Comparison of ENCODE assay signal across 9 mouse cellular contexts in genomic region chr1:36512966-36513280, GRCm38 (mm10). TPM values are rescaled to one million over a fixed set of nuclear protein-coding genes. Genes with fewer than 3 reads are reported as not detected.
DNase-seq lines count a peak whose midpoint lies in the region; ATAC-seq and TF ChIP-seq lines count a peak whose summit lies in the region.
"Had no signal": no experiment of that assay in that cellular context is flagged by ENCODE, and none has a peak within 500 bp of the region (broad histone marks: within the 10 kb centered on the region; RNA-seq: fewer than 3 reads in every experiment).

No protein-coding gene starts in this region.

- no peak for ATAC-seq in megakaryocyte, adult 5-6 weeks (ENCODE audit: poor library complexity, severe bottlenecking)
- no peak for ATAC-seq in limb, embryonic 12.5 days (ENCODE audit: insufficient number of reproducible peaks, insufficient read depth, low FRiP score, low TSS enrichment, low read depth)

- H3K9ac ChIP-seq in limb, embryonic 12.5 days (replicated peaks), result peak overlapping the region; percentile 84

- H3K4me1 ChIP-seq in cerebellum, adult 2 months (ENCODE audit: control insufficient read depth, insufficient read depth, low read length), result peaks cover 28% of the 10 kb centered on the region
- H3K4me1 ChIP-seq in megakaryocyte, embryonic 14.5 days, result peaks cover 27% of the 10 kb centered on the region
- peaks cover 21% of the 10 kb centered on the region for H3K4me1 ChIP-seq in limb, embryonic 12.5 days (replicated peaks)
- peaks cover 4% of the 10 kb centered on the region for H3K4me1 ChIP-seq in small intestine, adult 2 months (ENCODE audit: control insufficient read depth, insufficient read depth, insufficient read length, low read length)

- peak overlapping the region; percentile 34; the same call in 1 of the 2 replicates for H3K27ac ChIP-seq in cerebellum, adult 2 months (ENCODE audit: insufficient read depth, low read length)
- peak overlapping the region; percentile 100 for H3K27ac ChIP-seq in limb, embryonic 12.5 days
- no peak overlapping the region for H3K27ac ChIP-seq in small intestine, adult 2 months (ENCODE audit: insufficient read depth, low read depth, low read length)

- TF ChIP-seq POLR2A in cerebellum, adult 2 months (IDR thresholded peaks at IDR 0.05; ENCODE audit: borderline replicate concordance, insufficient read depth, low read length), result no peak
- TF ChIP-seq POLR2A in small intestine, adult 2 months (IDR thresholded peaks at IDR 0.05; ENCODE audit: low read depth, low read length), result no peak

- peaks cover 46% of the 10 kb centered on the region for H3K36me3 ChIP-seq in megakaryocyte, embryonic 14.5 days (replicated peaks; ENCODE audit: low read length)
- peaks cover 26% of the 10 kb centered on the region for H3K36me3 ChIP-seq in limb, embryonic 12.5 days
- H3K36me3 ChIP-seq in small intestine, adult 2 months (ENCODE audit: control insufficient read depth, insufficient read depth, low read length), result 0 out of 2 replicates have a peak, but pooled peaks cover 4% of the 10 kb centered on the region

- 2% methylated on average over 16 of the region's 16 CpGs for WGBS in cerebellum, adult 2 months
- WGBS in limb, embryonic 12.5 days, result under 1% methylated on average over 16 of the region's 16 CpGs
- WGBS in small intestine, adult 2 months, result 4% methylated on average over 16 of the region's 16 CpGs

- no peak for TF ChIP-seq CTCF in cerebellum, adult 2 months (IDR thresholded peaks at IDR 0.05; ENCODE audit: borderline replicate concordance, insufficient read depth, low read depth, low read length)
- TF ChIP-seq CTCF in small intestine, adult 2 months (IDR thresholded peaks at IDR 0.05; ENCODE audit: extremely low read depth, insufficient read length, insufficient replicate concordance, low read depth, low read length), result no peak

- no peaks in the 10 kb centered on the region for H3K9me3 ChIP-seq in megakaryocyte, embryonic 14.5 days
- H3K9me3 ChIP-seq in limb, embryonic 12.5 days, result no peaks in the 10 kb centered on the region

- no peak for DNase-seq in cerebellum, adult 2 months
- DNase-seq in cerebellum, postnatal 4 days (ENCODE audit: low spot score in 2 of 2), result no peak
- no peak for DNase-seq in adipocyte (ENCODE audit: low spot score)
- no peak for DNase-seq in left cerebral cortex, adult 9 months (ENCODE audit: low spot score in 2 of 2)

- H3K27me3 ChIP-seq in cerebellum, adult 2 months (ENCODE audit: control insufficient read depth, insufficient read depth, low read length), result no peaks in the 10 kb centered on the region
- H3K27me3 ChIP-seq in megakaryocyte, embryonic 14.5 days (replicated peaks), result no peaks in the 10 kb centered on the region
- H3K27me3 ChIP-seq in limb, embryonic 12.5 days, result no peaks in the 10 kb centered on the region
- H3K27me3 ChIP-seq in small intestine, adult 2 months (ENCODE audit: control insufficient read depth, insufficient read depth, low read length), result no peaks in the 10 kb centered on the region

- peak overlapping the region; percentile 59 for H3K4me3 ChIP-seq in cerebellum, adult 2 months (replicated peaks; ENCODE audit: insufficient read depth, low read depth, low read length)
- peak overlapping the region; percentile 99 for H3K4me3 ChIP-seq in megakaryocyte, embryonic 14.5 days (replicated peaks)
- H3K4me3 ChIP-seq in limb, embryonic 12.5 days (replicated peaks), result peak overlapping the region; percentile 96
- H3K4me3 ChIP-seq in small intestine, adult 2 months (ENCODE audit: low read depth, low read length), result peak overlapping the region; percentile 85

- peak overlapping the region; percentile 95 for H3K4me2 ChIP-seq in limb, embryonic 12.5 days

RNA-seq across cellular contexts. Expression of gene Cnnm3, which starts 1.3 kb away (rescaled TPM):
- 46.2 and 48.7 TPM in 2 replicates for polyA plus RNA-seq in cerebellum, adult 2 months (2012; rRNA removed)
- polyA plus RNA-seq in megakaryocyte, embryonic 14.5 days (2012; ENCODE audit: insufficient read depth, low replicate concordance), result 9.6 and 10.5 TPM in 2 replicates
- 14.4 and 15.1 TPM in 2 replicates for total RNA-seq in megakaryocyte, adult 5-6 weeks (2015)
- total RNA-seq in megakaryocyte, adult 5-6 weeks (2017), result 6.8 and 11.1 TPM in 2 replicates
- 4.4 and 5.9 TPM in 2 replicates for polyA plus RNA-seq in limb, embryonic 12.5 days (2016; fragmentation: Nextera tagmentation; extraction: Ambion mirVana)
- polyA plus RNA-seq in small intestine, adult 2 months (2012; rRNA removed), result 7.1 and 13.0 TPM in 2 replicates

RNA-seq across cellular contexts. Expression of gene Ankrd23, which starts 23.8 kb away (rescaled TPM):
- 14.4 and 15.2 TPM in 2 replicates for polyA plus RNA-seq in cerebellum, adult 2 months (2012; rRNA removed)
- 2.7 and 5.6 TPM in 2 replicates for polyA plus RNA-seq in megakaryocyte, embryonic 14.5 days (2012; ENCODE audit: insufficient read depth, low replicate concordance)
- 2.3 and 2.4 TPM in 2 replicates for total RNA-seq in megakaryocyte, adult 5-6 weeks (2015)
- 2.2 and 9.8 TPM in 2 replicates for total RNA-seq in megakaryocyte, adult 5-6 weeks (2017)
- polyA plus RNA-seq in limb, embryonic 12.5 days (2016; fragmentation: Nextera tagmentation; extraction: Ambion mirVana), result 18.5 and 19.0 TPM in 2 replicates
- 5.2 and 5.8 TPM in 2 replicates for polyA plus RNA-seq in small intestine, adult 2 months (2012; rRNA removed)

RNA-seq across cellular contexts. Expression of gene Gm42417, which starts 26.3 kb away (rescaled TPM):
- 0.05 and 0.40 TPM in 2 replicates for polyA plus RNA-seq in cerebellum, adult 2 months (2012; rRNA removed)
- polyA plus RNA-seq in megakaryocyte, embryonic 14.5 days (2012; ENCODE audit: insufficient read depth, low replicate concordance), result not detected in 2 replicates
- not detected in 2 replicates for total RNA-seq in megakaryocyte, adult 5-6 weeks (2015)
- total RNA-seq in megakaryocyte, adult 5-6 weeks (2017), result not detected in 2 replicates
- polyA plus RNA-seq in limb, embryonic 12.5 days (2016; fragmentation: Nextera tagmentation; extraction: Ambion mirVana), result 0.67 and 0.74 TPM in 2 replicates
- not detected in 2 replicates for polyA plus RNA-seq in small intestine, adult 2 months (2012; rRNA removed)
- total RNA-seq: left cerebral cortex, postnatal 36 days had no signal

RNA-seq across cellular contexts. Expression of gene Ankrd39, which starts 34.3 kb away (rescaled TPM):
- polyA plus RNA-seq in cerebellum, adult 2 months (2012; rRNA removed), result 30.8 and 37.5 TPM in 2 replicates
- polyA plus RNA-seq in megakaryocyte, embryonic 14.5 days (2012; ENCODE audit: insufficient read depth, low replicate concordance), result 7.9 and 10.2 TPM in 2 replicates
- 3.6 and 4.9 TPM in 2 replicates for total RNA-seq in megakaryocyte, adult 5-6 weeks (2015)
- 2.2 and 2.9 TPM in 2 replicates for total RNA-seq in megakaryocyte, adult 5-6 weeks (2017)
- polyA plus RNA-seq in limb, embryonic 12.5 days (2016; fragmentation: Nextera tagmentation; extraction: Ambion mirVana), result 24.1 and 26.8 TPM in 2 replicates
- polyA plus RNA-seq in small intestine, adult 2 months (2012; rRNA removed), result 10.3 and 13.5 TPM in 2 replicates

RNA-seq across cellular contexts. Expression of gene Cnnm4, which starts 41.5 kb away (rescaled TPM):
- polyA plus RNA-seq in cerebellum, adult 2 months (2012; rRNA removed), result 12.2 and 14.6 TPM in 2 replicates
- 7.7 and 8.4 TPM in 2 replicates for polyA plus RNA-seq in megakaryocyte, embryonic 14.5 days (2012; ENCODE audit: insufficient read depth, low replicate concordance)
- total RNA-seq in megakaryocyte, adult 5-6 weeks (2015), result 17.8 and 22.7 TPM in 2 replicates
- 15.2 and 16.3 TPM in 2 replicates for total RNA-seq in megakaryocyte, adult 5-6 weeks (2017)
- polyA plus RNA-seq in limb, embryonic 12.5 days (2016; fragmentation: Nextera tagmentation; extraction: Ambion mirVana), result 16.8 and 17.7 TPM in 2 replicates
- 29.1 and 107 TPM in 2 replicates for polyA plus RNA-seq in small intestine, adult 2 months (2012; rRNA removed)
